Mouse (Mus musculus): Measurements from ENCODE around the gene Lrg1.
"Not testable (repeated sequence)": the region's sequence is repeated elsewhere in the genome, so short reads cannot be mapped to it uniquely, and the experiment has no call there.

Lrg1 gene

DNA sequence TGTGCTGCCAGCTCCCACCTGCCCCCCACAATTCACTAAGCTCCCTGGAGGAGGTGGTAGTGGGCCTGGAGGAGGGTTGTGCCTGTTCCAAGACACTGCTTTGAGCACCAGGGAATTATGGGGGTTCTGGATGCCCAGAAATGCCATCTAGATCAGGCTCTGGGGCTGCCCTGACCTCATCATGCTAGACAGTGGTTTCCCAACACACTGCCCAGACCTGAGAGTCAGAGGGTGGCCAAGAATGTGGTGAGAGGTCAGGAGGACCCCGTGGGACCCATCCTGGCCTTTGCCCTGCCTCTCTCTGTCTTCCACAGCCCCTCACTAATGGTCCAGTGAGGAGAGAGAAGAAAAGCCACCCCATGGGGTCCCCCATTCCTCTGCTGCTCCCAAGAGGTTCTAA is 10.8 kb downstream of the Lrg1 start:
- intact Hi-C loops (cut with DNase I): no loop called here

DNA sequence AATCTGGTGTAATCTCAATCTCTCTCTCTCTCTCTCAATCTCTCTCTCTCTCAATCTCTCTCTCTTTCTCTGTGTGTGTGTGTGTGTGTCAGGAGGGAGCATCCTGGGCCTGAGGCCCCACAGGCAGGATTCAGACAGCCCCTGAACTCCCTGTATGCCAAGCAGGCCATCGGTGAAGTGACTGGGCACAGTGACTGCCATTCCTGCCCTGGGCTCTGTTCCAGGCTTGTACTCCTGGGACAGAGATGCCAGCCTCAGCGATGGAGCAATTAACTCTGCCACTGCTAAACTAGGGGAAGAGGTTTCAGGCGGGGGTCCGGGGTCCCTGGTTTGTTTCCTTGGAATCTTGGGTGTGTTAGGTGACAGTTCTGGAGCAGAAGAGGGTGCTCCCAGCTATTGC is 11.2 kb downstream of the Lrg1 start:
- intact Hi-C loops (cut with DNase I): no loop called here

DNA sequence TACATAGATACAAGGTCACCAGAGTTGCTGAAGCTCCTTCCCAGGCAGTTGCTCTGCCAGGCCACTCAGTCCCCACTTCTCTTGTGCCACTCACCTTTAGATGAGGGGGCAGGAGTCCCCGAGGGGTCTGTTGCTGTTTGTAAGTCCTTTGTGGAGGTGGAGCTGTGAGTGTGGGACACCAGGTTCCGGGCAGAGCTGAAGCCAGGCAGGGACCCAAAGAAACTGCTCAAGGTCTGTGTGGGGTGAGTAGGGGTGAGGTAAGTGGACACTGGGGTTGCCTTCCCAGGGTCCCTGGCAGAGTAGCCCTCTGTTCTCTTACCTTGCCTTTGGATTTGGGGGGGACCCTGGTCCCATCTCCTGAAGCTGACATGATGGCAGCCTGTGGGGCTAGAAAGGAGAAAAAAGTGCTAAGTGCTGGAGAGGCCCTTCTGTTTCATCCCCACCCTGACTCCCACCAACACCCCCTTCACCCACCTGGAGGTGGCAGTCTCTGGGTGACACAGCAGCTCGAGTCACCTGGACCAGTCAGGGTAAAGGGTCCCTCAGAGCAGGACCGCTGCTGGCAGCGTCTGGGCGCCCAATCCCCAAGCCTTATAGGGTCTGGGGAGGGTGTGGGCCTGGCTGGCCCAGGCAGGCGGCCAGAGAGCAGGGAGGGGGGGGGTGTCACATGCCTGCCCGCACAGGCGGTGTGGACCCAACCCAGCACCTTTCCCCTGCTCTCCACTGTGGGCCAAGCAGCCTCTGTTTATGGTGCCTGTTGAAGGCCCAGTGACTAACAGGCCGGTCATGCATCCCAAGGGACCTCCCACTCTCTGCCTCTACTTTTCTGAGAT is 12.4 kb downstream of the Lrg1 start, which contains the start of gene Plin4:
Gene Plin4, minus strand, starts transcription at position 585 of the 833 bp plus-strand sequence.
- intact Hi-C loops (cut with DNase I): no loop called here

DNA sequence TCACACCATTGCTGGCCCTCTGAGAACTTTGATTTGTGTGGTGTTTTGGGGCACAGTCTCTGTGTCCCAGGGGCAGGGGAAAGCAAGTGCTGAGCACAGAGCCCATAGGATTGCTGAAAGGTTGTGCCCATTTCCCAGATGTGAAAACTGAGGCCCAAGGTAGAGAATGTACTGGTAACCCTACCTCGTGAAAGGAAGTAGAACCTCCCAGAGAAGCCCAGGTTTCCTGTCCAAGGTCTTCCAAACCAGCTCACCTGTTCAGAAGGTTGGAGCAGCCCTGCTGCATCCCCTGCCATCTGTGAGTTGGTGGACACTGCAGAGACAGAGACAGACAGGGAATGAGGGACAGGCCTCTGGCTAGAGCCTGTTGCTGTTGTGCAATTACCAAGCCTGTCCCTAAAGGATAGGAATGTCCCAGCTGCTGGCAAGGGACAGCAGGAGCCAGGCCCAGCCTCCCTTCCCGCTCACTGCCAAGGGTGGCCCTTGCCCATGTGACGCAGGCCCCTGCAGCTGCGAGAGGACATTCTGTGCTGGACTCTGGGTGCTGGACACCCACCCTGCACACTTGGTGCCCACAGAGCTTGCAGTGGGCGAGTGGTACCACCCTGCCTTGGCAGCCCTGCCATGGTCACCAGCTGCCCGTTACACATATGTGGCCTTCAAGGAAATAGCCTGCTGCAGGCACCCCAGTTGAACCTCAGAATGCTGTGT is 13.3 kb downstream of the Lrg1 start:
- intact Hi-C loops (cut with DNase I): no loop called here

DNA sequence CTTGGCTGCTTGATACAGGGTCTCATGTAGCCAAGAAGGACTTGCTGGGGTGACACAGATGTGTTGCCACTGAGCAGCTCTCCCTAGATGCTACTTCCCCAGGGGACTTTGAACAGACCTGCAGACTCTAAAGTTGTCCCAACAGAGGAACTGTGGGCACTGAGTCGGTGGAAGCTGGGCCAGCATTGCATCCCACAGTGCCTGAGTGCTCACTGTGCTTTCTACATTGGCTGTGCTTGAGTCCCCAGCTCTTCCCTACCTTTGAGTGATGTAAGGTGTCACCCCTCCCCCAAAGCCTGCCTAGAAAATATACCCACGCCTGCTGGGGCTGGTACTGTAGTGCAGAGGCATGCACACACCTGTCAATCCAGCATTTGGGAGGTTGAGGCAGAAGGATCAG is 14.1 kb downstream of the Lrg1 start:
- intact Hi-C loops (cut with DNase I): no loop called here

DNA sequence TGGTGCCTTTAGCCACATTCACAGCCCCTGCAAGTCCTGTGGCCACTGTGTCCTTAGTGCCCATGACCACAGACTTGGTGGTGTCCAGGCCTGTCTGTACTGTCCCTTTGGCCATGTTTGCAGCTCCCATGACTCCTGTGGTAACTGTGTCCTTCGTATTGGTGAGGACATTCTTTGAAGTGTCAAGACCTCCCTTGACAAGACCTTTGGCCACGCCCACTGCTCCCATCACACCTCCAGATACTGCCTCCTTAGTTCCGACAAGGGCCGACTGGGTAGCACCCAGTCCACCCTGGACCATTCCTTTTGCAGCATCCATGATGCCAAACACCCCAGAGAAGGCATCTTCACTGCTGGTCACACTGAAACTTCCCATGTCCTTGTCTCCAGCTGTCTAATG is 14.8 kb downstream of the Lrg1 start:
- intact Hi-C loops (cut with DNase I): no loop called here

DNA sequence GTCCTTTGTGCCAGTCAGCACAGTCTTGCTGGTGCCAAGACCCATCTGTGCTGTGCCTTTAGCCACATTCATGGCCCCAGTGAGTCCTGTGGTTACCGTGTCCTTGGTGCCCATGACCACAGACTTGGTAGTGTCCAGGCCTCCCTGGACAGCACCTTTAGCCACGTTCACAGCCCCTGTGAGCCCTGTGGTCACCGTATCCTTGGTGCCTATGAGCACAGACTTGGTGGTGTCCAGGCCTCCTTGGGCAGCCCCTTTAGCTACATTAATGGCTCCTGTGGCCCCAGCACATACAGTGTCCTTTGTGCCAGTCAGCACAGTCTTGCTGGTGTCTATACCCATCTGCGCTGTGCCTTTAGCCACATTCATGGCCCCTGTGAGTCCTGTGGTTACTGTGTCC is 15.4 kb downstream of the Lrg1 start:
- intact Hi-C loops (cut with DNase I): not testable (repeated sequence)

DNA sequence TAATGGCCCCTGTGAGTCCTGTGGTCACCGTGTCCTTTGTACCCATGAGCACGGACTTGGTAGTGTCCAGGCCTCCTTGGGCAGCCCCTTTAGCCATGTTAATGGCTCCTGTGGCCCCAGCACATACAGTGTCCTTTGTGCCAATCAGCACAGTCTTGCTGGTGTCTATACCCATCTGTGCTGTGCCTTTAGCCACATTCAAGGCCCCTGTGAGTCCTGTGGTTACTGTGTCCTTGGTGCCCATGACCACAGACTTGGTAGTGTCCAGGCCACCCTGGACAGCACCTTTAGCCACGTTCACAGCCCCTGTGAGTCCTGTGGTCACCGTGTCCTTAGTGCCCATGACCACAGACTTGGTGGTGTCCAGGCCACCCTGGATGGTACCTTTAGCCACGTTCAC is 17.0 kb downstream of the Lrg1 start:
- intact Hi-C loops (cut with DNase I): not testable (repeated sequence)

DNA sequence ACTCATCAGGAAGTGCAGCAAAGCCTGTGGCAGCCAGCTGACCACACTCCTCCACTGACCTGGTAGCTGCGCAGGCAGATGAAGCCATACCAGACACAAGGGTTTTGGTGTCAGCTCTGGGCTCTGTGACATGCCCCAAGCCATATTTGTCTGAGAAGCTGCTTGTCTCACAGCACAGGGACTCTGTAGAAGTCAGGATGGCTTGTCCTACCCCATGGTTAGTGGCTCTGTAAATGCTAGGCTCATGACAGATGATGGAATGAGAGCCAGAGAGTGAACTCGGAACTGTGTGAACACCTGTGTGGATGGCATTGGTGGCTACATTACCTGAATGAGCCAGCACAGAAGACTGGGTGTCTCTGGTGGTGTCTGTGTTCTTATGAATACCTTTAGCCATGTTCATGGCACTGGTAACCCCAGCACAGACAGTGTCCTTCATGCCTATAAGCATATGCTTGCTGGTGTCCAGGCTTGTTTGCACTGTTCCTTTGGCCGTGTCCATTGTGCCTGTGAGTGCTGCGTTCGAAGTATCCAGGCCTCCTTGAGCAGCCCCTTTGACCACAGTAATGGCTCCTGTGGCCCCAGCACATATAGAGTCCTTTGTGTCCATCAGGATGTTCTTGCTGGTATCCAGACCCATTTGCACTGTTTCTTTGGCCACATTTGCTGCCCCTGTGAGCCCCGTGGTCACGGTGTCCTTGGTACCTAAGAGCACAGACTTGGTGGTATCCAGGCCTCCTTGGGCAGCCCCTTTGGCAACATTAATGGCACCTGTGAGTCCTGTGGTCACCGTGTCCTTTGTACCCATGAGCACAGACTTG is 18.1 kb downstream of the Lrg1 start:
- intact Hi-C loops (cut with DNase I): no loop called here

DNA sequence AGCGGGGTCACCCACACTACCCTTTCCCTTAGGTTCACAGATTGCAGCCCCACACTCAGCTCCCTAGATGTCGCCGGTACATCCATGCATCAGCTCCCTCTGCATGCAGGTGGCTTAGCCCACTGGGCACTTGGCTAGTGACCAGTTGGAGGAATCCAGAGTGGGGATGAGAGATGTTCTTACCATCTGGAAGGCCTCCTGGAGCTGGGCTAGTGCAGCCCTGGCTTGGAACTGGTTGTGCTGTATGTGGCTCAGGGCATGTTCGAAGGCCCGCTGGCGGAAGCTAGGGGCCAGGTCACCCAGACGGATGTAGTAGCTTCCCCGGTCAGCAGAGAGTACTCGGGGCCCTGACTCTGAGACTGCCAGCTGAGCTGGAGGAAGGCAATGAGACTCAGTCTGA is 18.9 kb downstream of the Lrg1 start:
- intact Hi-C loops (cut with DNase I): no loop called here

DNA sequence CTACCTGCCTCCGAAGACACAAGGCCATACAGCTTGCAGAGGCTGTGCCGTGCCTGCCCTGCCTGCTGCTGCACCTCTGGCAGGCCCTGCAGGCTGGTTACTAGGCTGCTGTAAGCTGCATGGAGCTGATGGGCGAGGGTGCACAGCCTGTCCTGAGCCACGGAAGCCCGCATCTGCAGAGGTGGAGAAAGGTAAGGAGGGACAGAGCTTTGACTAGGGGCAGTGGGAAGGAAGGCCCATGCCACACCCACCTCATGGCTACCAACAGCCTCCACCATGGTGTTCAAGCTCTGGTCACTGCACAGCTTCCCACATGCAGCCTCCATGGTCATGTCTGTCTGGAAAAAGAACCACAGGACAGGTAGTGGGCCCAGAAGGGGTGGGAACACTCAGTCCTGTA is 19.6 kb downstream of the Lrg1 start:
- intact Hi-C loops (cut with DNase I): no loop called here

DNA sequence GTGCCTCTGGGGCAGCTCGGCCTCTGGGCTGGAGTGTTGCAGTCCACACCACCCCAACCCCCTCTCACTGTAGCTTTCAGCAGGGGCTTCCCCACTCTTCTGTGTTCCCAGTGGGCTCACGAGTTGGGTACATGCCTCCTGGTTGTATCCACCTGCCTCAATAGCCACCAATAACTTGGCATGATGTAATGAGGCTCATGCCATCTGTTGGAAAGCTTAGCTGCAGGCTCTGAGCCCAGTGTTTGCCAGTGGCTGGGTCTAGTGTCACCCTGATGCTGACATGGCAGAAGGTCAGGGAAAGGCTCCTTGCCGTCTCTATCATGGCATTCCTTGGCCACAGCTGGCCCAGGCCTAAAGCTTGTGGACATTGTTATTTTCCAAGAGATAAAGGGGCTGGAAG is 21.0 kb downstream of the Lrg1 start:
- intact Hi-C loops (cut with DNase I): no loop called here

DNA sequence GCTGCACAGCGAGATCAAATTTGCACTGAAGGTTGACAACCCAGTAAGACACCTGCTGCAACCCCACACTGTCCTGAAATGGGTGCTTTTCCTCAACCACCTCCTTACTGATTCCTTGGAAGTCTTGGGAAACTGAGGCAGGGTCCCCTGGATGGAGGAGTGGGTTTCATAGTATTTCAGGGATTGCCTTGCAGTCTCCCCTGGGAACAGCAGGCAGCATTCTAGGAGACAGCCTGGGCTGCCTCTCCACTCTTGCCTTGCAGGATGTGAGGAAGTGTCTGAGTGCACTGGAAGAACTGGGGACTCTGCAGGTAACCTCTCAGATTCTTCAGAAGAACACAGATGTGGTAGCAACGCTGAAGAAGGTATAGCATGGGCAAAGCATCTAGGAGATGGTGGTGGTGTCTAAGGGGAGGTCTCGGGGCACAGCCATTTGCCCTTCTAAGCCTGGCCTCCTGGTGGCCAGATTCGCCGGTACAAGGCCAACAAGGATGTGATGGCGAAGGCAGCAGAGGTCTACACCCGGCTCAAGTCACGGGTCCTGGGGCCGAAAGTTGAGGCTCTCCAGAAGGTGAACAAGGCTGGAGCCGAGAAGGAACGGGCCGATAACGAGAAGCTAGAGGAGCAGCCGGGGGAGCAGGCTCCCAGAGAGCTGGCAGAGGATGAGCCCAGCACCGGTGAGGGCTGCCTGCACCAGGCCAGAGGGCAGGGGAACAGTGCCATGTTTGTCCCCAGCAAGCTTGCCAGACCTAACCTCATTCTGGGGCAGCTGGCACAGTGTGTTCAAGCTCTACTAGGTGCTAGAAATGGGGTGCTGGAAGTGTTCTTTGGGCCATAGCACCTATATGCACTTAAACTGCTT is 22.9 kb downstream of the Lrg1 start:
- intact Hi-C loops (cut with DNase I): no loop called here

DNA sequence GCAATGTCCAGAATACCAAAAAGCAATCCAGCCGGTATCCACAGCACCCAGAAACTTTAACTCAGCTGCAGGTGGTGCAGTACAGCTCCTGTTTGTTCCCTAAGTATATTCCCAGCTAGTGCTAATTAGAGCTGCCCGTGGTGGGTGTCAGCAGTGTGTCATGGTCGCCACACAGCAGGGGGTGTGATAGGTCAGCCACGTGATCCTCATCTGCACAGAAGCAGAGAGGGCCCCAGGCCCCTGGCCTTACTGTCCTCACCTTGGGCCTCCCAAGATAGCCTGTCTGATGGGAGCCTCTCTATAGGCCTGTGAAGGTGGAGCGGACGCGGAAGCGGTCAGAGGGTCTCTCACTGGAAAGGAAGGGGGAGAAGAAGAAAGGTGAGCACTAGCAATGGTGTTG is 23.6 kb downstream of the Lrg1 start:
- intact Hi-C loops (cut with DNase I): no loop called here

DNA sequence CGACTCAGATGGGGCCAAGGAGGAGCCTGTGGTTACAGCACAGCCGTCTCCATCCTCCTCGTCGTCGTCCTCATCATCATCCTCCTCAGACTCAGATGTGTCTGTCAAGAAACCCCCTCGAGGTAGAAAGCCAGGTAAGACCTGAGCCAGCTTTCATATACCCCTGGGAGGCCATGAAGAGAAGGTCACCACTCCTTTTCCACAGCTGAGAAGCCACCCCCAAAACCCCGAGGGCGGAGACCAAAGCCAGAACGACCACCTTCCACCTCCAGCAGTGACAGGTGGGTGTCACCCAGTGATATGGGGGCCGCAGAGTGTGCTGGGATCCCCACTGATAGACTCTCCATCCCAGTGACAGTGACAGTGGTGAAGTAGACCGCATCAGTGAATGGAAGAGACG is 24.9 kb downstream of the Lrg1 start:
- intact Hi-C loops (cut with DNase I): no loop called here

DNA sequence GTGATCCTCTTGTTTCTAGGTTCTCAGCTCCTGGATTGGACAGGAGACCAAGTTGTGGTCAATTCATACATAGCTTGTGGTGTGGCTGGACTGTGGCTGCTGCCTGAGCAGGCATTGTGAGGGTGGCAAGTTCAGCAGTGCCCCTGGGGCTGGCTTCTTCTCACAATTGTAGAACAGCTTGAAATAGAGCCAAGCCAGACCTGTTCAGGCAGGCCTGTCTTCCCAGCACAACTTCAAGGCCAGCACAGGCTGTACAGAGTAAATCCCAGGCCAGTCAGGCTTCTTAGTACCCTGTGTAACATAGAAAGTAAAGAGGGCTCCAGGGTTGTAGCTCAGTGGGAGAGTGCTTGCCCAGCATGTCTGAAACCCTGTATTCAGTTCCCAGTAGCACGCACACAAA is 29.0 kb downstream of the Lrg1 start:
- intact Hi-C loops (cut with DNase I): no loop called here

DNA sequence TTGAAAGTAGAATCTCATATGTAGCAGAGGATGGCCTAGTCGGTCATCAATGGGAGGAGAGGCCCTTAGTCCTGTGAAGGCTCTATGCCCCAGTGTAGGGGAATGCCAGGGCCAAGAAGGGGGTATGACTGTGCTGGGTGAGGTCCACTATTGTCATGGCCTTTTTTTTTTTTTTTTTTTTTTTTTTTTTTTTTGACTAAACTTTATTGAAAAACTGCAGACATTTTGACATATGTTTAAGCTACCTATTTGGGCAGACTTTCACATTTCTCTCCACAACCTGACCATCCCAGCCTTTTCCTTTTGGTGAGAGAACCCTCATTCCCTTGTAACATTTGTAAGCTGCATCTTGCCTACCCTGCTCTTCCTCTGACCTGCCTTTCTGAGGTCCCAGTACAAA is 29.5 kb downstream of the Lrg1 start:
- intact Hi-C loops (cut with DNase I): no loop called here

DNA sequence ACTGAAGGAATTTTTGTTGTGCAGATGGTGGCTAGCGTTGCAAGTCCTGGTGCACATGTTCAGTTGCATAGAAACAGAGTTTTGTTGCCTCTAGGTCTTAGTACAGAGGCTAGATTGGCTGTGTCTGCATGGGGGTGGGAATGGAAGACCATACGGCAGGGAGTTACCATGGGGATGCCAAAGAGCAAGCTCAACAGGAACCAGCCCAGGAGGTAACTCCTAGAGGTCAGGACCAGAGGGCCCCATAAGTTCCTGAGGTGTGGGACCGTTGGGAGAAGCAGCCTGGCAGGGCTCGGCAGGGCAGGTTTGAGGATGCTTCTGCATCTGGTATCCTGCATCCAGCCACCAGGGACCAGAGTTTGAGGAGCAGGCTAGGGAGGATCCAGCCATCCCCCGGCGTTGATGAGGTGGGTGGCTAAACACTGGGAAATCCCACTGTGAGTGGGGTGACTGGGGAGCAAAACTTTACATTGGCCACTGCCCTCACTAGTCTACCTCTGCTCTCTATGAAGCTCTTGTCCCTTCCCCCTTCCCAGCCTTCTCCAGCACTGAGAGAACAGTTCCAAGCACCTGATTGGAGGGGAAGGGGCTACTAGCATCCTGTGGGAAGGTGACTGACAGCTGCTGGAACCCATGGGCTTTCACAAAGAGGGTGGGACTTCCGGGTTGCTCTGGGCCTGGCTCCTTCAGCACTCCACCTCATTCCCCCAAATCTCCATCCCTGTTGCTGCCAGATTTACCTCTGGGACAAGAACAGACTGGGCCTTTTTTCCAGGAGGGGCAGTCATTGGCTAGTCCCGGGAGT is 40.8 kb downstream of the Lrg1 start:
- intact Hi-C loops (cut with DNase I): no loop called here

DNA sequence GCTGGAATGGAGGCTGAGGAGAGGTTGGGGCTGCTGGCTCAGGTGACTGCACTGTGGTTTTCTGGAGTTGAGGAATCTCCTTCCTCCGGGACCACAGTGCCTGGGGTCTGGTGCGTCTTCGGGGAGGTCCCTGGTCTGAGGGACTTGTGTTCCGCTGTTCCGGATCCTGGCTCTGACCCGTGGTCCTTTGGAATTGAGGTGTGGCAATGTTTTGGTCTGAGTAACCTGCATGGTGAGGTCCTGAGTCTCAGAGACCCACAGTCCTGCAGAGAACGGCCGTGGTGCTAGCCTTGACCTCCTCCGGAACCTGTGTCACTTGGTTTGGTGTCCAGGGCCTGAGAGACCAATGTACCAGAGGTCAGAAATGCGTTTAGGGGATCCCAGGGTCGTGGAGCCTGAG is 41.9 kb downstream of the Lrg1 start:
- intact Hi-C loops (cut with DNase I): no loop called here

All from adrenal gland (tissue).